In genomic region chr9:42094752-42095151, GRCm38 (mm10) we compare ENCODE assay signal across 9 mouse cellular contexts. TPM values are rescaled to one million over a fixed set of nuclear protein-coding genes. Genes with fewer than 3 reads are reported as not detected.
A peak's percentile ranks its signal among the peaks of the same experiment; 100 is the strongest.
DNase-seq lines count a peak whose midpoint lies in the region; ATAC-seq and TF ChIP-seq lines count a peak whose summit lies in the region.
"Had no signal": no experiment of that assay in that cellular context is flagged by ENCODE, and none has a peak within 500 bp of the region (broad histone marks: within the 10 kb centered on the region; RNA-seq: fewer than 3 reads in every experiment).

No protein-coding gene starts in this region.

- peaks cover 16% of the 10 kb centered on the region for H3K4me1 ChIP-seq in heart, embryonic 10.5 days
- peaks cover 11% of the 10 kb centered on the region for H3K4me1 ChIP-seq in small intestine, adult 2 months (ENCODE audit: control insufficient read depth, insufficient read depth, insufficient read length, low read length)
- H3K4me1 ChIP-seq in forebrain, embryonic 15.5 days: peaks cover 12% of the 10 kb centered on the region
- H3K4me1 ChIP-seq: liver, embryonic 15.5 days had no signal

- no peaks in the 10 kb centered on the region for H3K9me3 ChIP-seq in heart, embryonic 10.5 days
- H3K9me3 ChIP-seq in forebrain, embryonic 15.5 days: no peaks in the 10 kb centered on the region
- H3K9me3 ChIP-seq: liver, embryonic 15.5 days had no signal

- DNase-seq in heart, adult 18-20 months: peak; percentile 59 to 61
- no peak for DNase-seq in heart, embryonic 10.5 days (ENCODE audit: low spot score)
- peak; percentile 65 for DNase-seq in urinary bladder, postnatal 14 days (ENCODE audit: low spot score)
- DNase-seq in urinary bladder, postnatal 25 days (ENCODE audit: low spot score): no peak
- peak; percentile 51 to 75 for DNase-seq in kidney, postnatal 25 days

- TF ChIP-seq CTCF in small intestine, adult 2 months (IDR thresholded peaks at IDR 0.05; ENCODE audit: extremely low read depth, insufficient read length, insufficient replicate concordance, low read depth, low read length): no peak

- H3K4me3 ChIP-seq in heart, embryonic 10.5 days: no peak overlapping the region
- H3K4me3 ChIP-seq in small intestine, adult 2 months (ENCODE audit: low read depth, low read length): no peak overlapping the region
- no peak overlapping the region for H3K4me3 ChIP-seq in forebrain, embryonic 15.5 days
- H3K4me3 ChIP-seq: liver, embryonic 15.5 days had no signal

- H3K27me3 ChIP-seq in heart, embryonic 10.5 days (ENCODE audit: insufficient read depth, poor library complexity, severe bottlenecking): no peaks in the 10 kb centered on the region
- H3K27me3 ChIP-seq in small intestine, adult 2 months (ENCODE audit: control insufficient read depth, insufficient read depth, low read length): no peaks in the 10 kb centered on the region
- no peaks in the 10 kb centered on the region for H3K27me3 ChIP-seq in forebrain, embryonic 15.5 days
- H3K27me3 ChIP-seq: liver, embryonic 15.5 days had no signal

- no peak overlapping the region for H3K9ac ChIP-seq in forebrain, embryonic 15.5 days (replicated peaks)
- H3K9ac ChIP-seq: liver, embryonic 15.5 days had no signal

- ATAC-seq in forebrain, embryonic 15.5 days (replicated peaks): no peak
- no peak for ATAC-seq in activated CD4-positive, CD25-positive, alpha-beta regulatory T cell, adult 4 months

- no peak for TF ChIP-seq POLR2A in small intestine, adult 2 months (IDR thresholded peaks at IDR 0.05; ENCODE audit: low read depth, low read length)

- 73% methylated on average over 11 of the region's 11 CpGs for WGBS in heart, embryonic 10.5 days
- WGBS in small intestine, adult 2 months: 63% methylated on average over 11 of the region's 11 CpGs
- WGBS in forebrain, embryonic 15.5 days: 40% methylated on average over 11 of the region's 11 CpGs

- peaks cover 11% of the 10 kb centered on the region; the same call in 1 of the 2 replicates for H3K36me3 ChIP-seq in heart, embryonic 10.5 days
- peaks cover 5% of the 10 kb centered on the region for H3K36me3 ChIP-seq in small intestine, adult 2 months (ENCODE audit: control insufficient read depth, insufficient read depth, low read length)
- H3K36me3 ChIP-seq in forebrain, embryonic 15.5 days: peaks cover 8% of the 10 kb centered on the region
- H3K36me3 ChIP-seq: liver, embryonic 15.5 days had no signal

- no peak overlapping the region for H3K4me2 ChIP-seq in forebrain, embryonic 15.5 days (replicated peaks)
- H3K4me2 ChIP-seq: liver, embryonic 15.5 days had no signal

- H3K27ac ChIP-seq in heart, embryonic 10.5 days: no peak overlapping the region
- 0 out of 2 replicates have a peak overlapping the region, but pooled peaks have one; percentile 13 for H3K27ac ChIP-seq in small intestine, adult 2 months (ENCODE audit: insufficient read depth, low read depth, low read length)
- no peak overlapping the region for H3K27ac ChIP-seq in forebrain, embryonic 15.5 days (replicated peaks)
- H3K27ac ChIP-seq: liver, embryonic 15.5 days had no signal

RNA-seq across cellular contexts. Expression of gene Sorl1, which starts 29.3 kb away (rescaled TPM):
- 10 to 100 TPM; 13.0 to 19.8 TPM for total RNA-seq in heart, adult 18-20 months (2021)
- 6.8 and 12.6 TPM in 2 replicates for polyA plus RNA-seq in heart, embryonic 10.5 days (2016; fragmentation: Nextera tagmentation; extraction: Ambion mirVana)
- polyA plus RNA-seq in small intestine, adult 2 months (2012; rRNA removed): 9.6 and 16.1 TPM in 2 replicates
- polyA plus RNA-seq in forebrain, embryonic 15.5 days (2015; fragmentation: Nextera tagmentation; extraction: Ambion mirVana): 18.3 and 18.8 TPM in 2 replicates
- 10 to 100 TPM; 25.1 to 39.4 TPM for polyA plus RNA-seq in activated CD4-positive, CD25-positive, alpha-beta regulatory T cell, adult 4 months (2017; shearing (Covaris generic))

Comparison
In these comparisons a context has a peak if more than half of its experiments do, and no peak if none do; other contexts are left out.
1. DNase-seq: peak in heart, adult 18-20 months (2 of 2), urinary bladder, postnatal 14 days (single experiment) and kidney, postnatal 25 days (2 of 2); none in heart, embryonic 10.5 days (single experiment) and urinary bladder, postnatal 25 days (single experiment).